Mouse (Mus musculus) liver, adult 2 months (tissue): ENCODE measurements around the gene Ldlrap1. TPM values are rescaled to one million over a fixed set of nuclear protein-coding genes. Genes with fewer than 3 reads are reported as not detected.

Source experiments
- DNase-seq: peaks from one replicate; pipeline ENCODE4 v3.0.0-alpha.2; 2011; ENCODE audit warnings: low read depth, low spot score; ENCODE audit errors: extremely low read depth
- H3K27ac ChIP-seq: fragments of 200-500 bp; replicated peaks from 2 replicates; pipeline ENCODE4 v1.5.1; 2012; ENCODE audit warnings: low read depth, mild to moderate bottlenecking, control low read depth, inconsistent platforms, low read length; ENCODE audit not compliant: insufficient read depth
- H3K27me3 ChIP-seq: fragments of 200-500 bp; 2 replicates; pipeline ENCODE4 v1.6.1; 2012; ENCODE audit warnings: mild to moderate bottlenecking, moderate library complexity, low read length, inconsistent platforms; ENCODE audit not compliant: control insufficient read depth, insufficient read depth
- H3K36me3 ChIP-seq: fragments of 200-500 bp; 2 replicates; pipeline ENCODE4 v1.6.1; 2012; ENCODE audit warnings: low read length, inconsistent platforms; ENCODE audit not compliant: control insufficient read depth, insufficient read depth
- H3K4me1 ChIP-seq: fragments of 200-500 bp; 2 replicates; pipeline ENCODE4 v1.6.1; 2011; ENCODE audit warnings: low read length; ENCODE audit not compliant: control insufficient read depth, insufficient read depth
- H3K4me3 ChIP-seq: fragments of 200-500 bp; 2 replicates; pipeline ENCODE4 v1.5.1; 2011; ENCODE audit warnings: low read depth, mild to moderate bottlenecking, control low read depth, low read length, moderate library complexity; ENCODE audit not compliant: insufficient read depth
- H3K79me2 ChIP-seq: fragments of 200-500 bp; 2 replicates; pipeline ENCODE4 v1.6.1; 2012; ENCODE audit warnings: inconsistent platforms, mild to moderate bottlenecking, low read length, moderate library complexity; ENCODE audit not compliant: control insufficient read depth, insufficient read depth
- H3K9ac ChIP-seq: fragments of 200-500 bp; 2 replicates; pipeline ENCODE4 v1.6.1; 2012; ENCODE audit warnings: low read depth, mild to moderate bottlenecking, control low read depth, inconsistent platforms, low read length
- CTCF ChIP-seq: fragments of 200-500 bp; IDR thresholded peaks from 2 replicates; pipeline ENCODE4 v1.5.1; 2011; ENCODE audit warnings: low read depth, low read length, control low read depth
- POLR2A ChIP-seq: fragments of 200-500 bp; IDR thresholded peaks from 2 replicates; pipeline ENCODE4 v1.6.1; 2011; ENCODE audit warnings: low read length, control low read depth; ENCODE audit not compliant: insufficient read depth; ENCODE audit errors: extremely low read depth
- WGBS: fragments of 180-500 bp; shearing (Covaris S2); methylation state at CpG from one replicate; pipeline ENCODE4 v1.1.7; 2018; 5-methylcytosine and 5-hydroxymethylcytosine counted together
- polyA plus RNA-seq: library from polyadenylated mRNA; depleted of rRNA; stranded (reverse); fragments of >200 nt; gene quantifications from 2 replicates; pipeline ENCODE4 v1.2.3, GENCODE M21; 2012
- total RNA-seq: library from RNA; depleted of rRNA; stranded (reverse); fragments of >200 nt; gene quantifications from 2 replicates; pipeline ENCODE4 v1.2.3, GENCODE M21; 2014

The Ldlrap1 gene
- total and polyA plus RNA-seq, 2 experiments, result 6.5 to 19.8 TPM

DNA sequence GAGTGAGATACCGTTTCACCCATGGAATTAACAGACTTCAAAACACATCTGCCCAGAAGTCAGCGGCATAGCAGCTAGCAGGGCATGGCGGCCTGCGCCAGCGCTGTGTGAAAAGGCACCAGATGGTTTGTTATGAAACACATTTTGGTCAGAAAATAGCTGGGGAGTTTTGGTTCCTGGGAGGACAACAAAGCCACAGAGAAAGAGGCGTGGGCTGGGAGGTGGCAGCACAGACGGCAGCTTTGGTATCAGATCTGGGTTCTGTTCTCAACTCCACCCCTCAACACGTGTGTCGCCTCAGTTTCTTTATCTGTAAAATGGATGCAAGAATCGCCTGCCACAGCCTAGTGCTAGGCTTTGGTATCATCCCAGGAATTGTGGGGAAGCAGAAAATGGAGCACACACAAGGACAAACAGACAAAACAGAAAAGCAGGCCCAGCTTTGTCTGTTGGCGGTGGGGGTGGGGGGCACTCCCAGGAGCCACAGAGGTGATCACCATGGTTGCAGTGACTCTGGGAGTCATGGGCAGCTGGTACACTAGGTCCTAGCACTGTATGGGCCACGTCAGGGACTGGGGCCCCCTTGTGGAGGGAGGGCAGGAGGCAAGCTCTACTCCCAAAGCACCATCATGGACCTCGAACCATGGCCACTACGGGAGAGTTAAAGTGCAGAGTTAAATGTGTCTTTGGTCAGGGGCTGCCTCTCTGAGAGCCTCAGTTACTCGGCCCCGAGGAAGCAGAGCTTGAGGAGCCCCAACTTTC is 21.7 kb downstream of the Ldlrap1 start:
- H3K4me3 ChIP-seq, result no peak overlapping the region
- WGBS, result 91% methylated on average over 16 of the region's 16 CpGs
- peaks cover 11% of the 10 kb centered on the region; the same call in 1 of the 2 replicates for H3K36me3 ChIP-seq
- H3K79me2 ChIP-seq, result no peaks in the 10 kb centered on the region
- no peak for DNase-seq
- H3K9ac ChIP-seq, result no peak overlapping the region
- H3K27me3 ChIP-seq, result no peaks in the 10 kb centered on the region
- TF ChIP-seq CTCF (peak; percentile 56), POLR2A (no peak)
- no peak overlapping the region for H3K27ac ChIP-seq
- peaks cover 11% of the 10 kb centered on the region for H3K4me1 ChIP-seq

DNA sequence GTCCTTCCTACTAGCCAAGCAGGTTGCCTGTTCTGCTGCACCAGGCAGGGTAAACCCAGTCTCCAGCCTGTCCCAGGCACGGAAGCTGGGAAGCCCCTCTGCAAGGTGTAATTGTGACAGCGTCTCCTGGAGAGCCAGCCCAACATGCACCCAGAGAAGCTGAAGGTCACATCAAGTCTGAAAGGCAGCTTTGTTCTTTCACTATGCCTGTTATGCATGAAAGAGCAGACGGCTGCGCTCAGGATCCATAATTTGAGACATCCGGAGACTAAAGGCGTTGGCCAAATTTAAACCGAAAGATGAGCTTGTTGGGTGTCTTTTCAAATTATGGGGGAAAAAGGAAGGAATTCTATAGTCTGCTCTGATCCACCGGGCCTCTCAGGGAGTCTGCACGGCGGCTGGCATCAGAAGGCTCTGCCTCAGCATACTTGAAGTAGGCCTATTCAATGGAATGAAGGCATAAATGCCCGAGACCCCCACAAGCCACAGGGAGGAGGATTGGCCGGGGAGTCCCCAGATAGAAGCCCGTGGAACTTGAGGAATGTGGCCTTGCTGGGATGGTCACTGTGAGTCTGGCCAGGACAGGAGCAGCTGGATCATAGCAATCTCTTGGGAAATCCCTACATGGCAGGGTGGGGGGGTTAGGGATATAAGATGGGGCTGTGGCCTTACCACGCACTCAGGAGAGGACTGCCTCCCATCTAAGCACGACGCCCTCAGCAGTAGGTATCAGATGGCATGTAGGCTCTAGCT is 23.8 kb downstream of the Ldlrap1 start:
- Histone ChIP-seq H3K9ac (no peak overlapping the region), H3K27me3 (no peaks in the 10 kb centered on the region), H3K4me3 (no peak overlapping the region), H3K36me3 (peaks cover 11% of the 10 kb centered on the region; the same call in 1 of the 2 replicates), H3K79me2 (no peaks in the 10 kb centered on the region), H3K27ac (no peak overlapping the region), H3K4me1 (peaks cover 11% of the 10 kb centered on the region)
- WGBS, result 79% methylated on average over 16 of the region's 16 CpGs
- TF ChIP-seq CTCF (no peak), POLR2A (no peak)
- no peak for DNase-seq

DNA sequence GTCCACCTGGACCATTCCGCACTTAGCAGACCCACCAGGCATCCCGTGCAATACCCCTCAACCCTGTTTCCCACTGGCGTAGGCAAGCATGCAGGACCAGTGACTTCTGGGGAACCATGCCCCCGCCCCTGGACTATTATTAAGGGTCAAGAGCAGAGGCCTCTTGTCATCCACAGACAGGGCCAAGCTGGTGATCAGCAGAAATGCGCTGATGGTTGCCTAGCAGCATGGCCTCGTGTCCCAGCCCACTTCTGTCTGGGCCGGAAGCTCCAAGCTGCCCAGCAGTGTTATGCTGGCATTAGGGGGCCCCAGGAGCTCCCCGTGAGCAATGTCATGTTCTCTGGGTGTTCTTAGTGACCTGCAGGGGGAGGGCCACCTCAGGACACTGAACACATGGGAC is 25.9 kb downstream of the Ldlrap1 start:
- Histone ChIP-seq H3K9ac (no peak overlapping the region), H3K4me1 (peaks cover 11% of the 10 kb centered on the region), H3K4me3 (no peak overlapping the region), H3K36me3 (peaks cover 4% of the 10 kb centered on the region; the same call in 1 of the 2 replicates), H3K27me3 (no peaks in the 10 kb centered on the region), H3K27ac (no peak overlapping the region), H3K79me2 (no peaks in the 10 kb centered on the region)
- WGBS, result 88% methylated on average over 8 of the region's 8 CpGs
- DNase-seq, result no peak
- TF ChIP-seq POLR2A (no peak), CTCF (no peak)

DNA sequence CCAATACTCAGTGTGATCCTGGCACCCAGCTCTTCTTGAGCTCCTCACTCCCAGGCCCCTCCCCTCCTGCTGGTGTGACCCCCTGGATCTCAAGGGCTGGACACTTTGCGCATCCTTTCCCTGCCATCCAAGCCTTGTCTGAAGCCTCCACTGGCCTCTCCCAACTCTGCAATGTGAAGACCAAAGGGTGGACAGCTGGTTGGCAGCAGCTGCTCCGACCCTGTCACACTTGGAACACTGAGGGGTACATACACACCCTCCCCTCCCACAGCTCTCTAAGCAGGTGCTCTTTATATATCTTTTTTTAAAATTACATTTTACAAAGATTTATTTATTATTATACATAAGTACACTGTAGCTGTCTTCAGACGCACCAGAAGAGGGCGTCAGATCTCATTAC is 27.6 kb downstream of the Ldlrap1 start:
- Histone ChIP-seq H3K4me3 (no peak overlapping the region), H3K79me2 (no peaks in the 10 kb centered on the region), H3K27ac (no peak overlapping the region), H3K36me3 (peaks cover 4% of the 10 kb centered on the region; the same call in 1 of the 2 replicates), H3K27me3 (no peaks in the 10 kb centered on the region), H3K9ac (no peak overlapping the region), H3K4me1 (peaks cover 9% of the 10 kb centered on the region)
- DNase-seq, result no peak
- WGBS, result 93% methylated on average over 4 of the region's 4 CpGs
- no peak for TF ChIP-seq POLR2A
- TF ChIP-seq CTCF, result no peak

DNA sequence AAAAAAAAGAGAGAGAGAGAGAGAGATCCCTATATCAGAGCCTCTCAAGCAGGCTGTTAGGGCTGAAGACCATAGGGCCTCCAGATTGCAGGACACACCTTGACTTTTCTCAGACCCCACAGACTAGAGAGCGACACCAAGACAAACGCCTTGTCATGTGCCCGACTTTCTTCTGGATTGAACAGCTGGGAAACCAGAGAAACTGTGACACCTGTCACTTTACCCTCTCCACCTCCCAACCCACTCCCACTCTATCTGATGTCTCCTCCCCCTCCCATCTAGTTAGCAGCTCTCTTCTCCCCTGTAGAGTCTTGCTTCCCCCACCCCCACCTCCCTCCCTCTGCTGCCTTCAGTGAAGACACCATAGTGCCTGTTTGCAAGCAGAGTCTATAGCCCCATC is 28.3 kb downstream of the Ldlrap1 start:
- TF ChIP-seq CTCF, result no peak
- no peak for TF ChIP-seq POLR2A
- no peak for DNase-seq
- Histone ChIP-seq H3K27ac (no peak overlapping the region), H3K27me3 (no peaks in the 10 kb centered on the region), H3K4me3 (no peak overlapping the region), H3K4me1 (peaks cover 4% of the 10 kb centered on the region; the same call in 1 of the 2 replicates), H3K79me2 (no peaks in the 10 kb centered on the region), H3K9ac (no peak overlapping the region), H3K36me3 (peaks cover 4% of the 10 kb centered on the region; the same call in 1 of the 2 replicates)
- 90% methylated on average over 3 of the region's 3 CpGs for WGBS
